Mouse (Mus musculus) lung, adult 2 months (tissue): Measurements from ENCODE around the gene Plekhd1.

Experiments
- CTCF ChIP-seq: fragments of 200-500 bp; IDR thresholded peaks from 2 replicates; pipeline ENCODE4 v1.5.1; 2011; ENCODE audit warnings: mild to moderate bottlenecking, low read length, control low read depth; ENCODE audit not compliant: insufficient read depth
- POLR2A ChIP-seq: fragments of 200-500 bp; IDR thresholded peaks from 2 replicates; pipeline ENCODE4 v1.6.1; 2011; ENCODE audit warnings: low read depth, mild to moderate bottlenecking, control low read depth, low read length, borderline replicate concordance; ENCODE audit errors: extremely low read depth

DNA sequence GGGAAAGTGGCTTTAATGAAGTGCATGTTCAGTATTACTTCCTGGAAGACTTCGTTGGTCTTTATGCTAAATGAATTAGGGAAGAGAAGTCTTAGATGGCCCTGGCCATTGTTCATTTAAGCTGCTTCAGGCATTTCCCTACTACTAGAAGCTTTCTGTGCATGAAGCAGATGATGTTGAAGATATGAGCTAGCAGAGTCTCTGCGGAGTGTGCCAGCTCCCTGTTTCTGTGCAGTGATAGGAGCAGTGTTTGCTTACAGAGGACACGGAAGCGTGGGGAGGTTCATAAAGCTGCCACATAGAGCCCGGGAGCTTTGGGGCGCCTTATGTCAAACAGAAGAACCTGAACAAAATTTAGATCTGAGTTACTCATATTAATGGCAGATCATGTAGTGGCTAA is 33.7 kb upstream of the Plekhd1 start:
- no peak for TF ChIP-seq CTCF
- no peak for TF ChIP-seq POLR2A
